Mouse (Mus musculus): ENCODE measurements around the gene L3mbtl4.

DNA sequence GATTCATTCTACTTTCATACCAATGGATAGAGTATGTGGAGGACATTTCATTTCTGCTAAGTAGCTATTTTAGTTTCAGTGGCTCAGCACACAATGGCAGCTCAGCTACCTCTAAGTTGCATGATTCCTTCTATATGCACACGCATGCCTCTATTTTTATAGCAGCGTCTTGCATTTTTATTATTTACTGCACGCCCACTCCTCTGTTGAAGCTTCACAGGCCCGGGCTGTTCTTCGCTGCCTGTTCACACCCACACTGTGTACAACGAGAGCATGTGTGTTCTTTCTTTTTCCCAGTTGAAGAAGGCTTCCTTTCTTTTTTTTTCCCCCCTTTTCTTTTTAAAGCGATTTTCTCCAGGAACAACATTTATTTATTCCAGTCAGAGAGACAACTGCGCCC lies 357.8 kb downstream of the L3mbtl4 start:
- no peak for TF ChIP-seq CTCF (conservative IDR thresholded peaks at IDR 0.05 in 1 of 2, IDR thresholded peaks at IDR 0.05 in 1 of 2; ENCODE audit: low read depth in 2 of 2, low read length in 2 of 2)
- TF ChIP-seq POLR2AphosphoS2 (IDR thresholded peaks at IDR 0.05; ENCODE audit: low read depth, low read length), result no peak
- no peak for TF ChIP-seq KAT2A (IDR thresholded peaks at IDR 0.05; ENCODE audit: insufficient replicate concordance, low read length)
- TF ChIP-seq NELFE (IDR thresholded peaks at IDR 0.05; ENCODE audit: low read depth, low read length), result no peak
- no peak for TF ChIP-seq MEF2A (IDR thresholded peaks at IDR 0.05; ENCODE audit: borderline replicate concordance, low read depth, low read length)
